Mouse (Mus musculus): ENCODE measurements around the gene Gm21865. TPM values are rescaled to one million over a fixed set of nuclear protein-coding genes. Genes with fewer than 3 reads are reported as not detected.
"Not testable (repeated sequence)": the region's sequence is repeated elsewhere in the genome, so short reads cannot be mapped to it uniquely, and the experiment has no call there.

Gm21865 gene
- not detected in 2 replicates for polyA plus RNA-seq (2012; rRNA removed)

- DNase-seq; H3K4me1 ChIP-seq (ENCODE audit: control insufficient read depth, insufficient read depth, low read length); H3K4me3 ChIP-seq (replicated peaks; ENCODE audit: extremely low read depth, low read depth, low read length): not testable (repeated sequence)
- WGBS = no CpG with 5 or more reads among the region's 7 CpGs
These were observed at the start of gene Gm21865 for GRCm38 (mm10) chrY:40316803-40317202. Gene Gm21865 (minus strand): TSS chrY:40316903.

Other genes with a start within 250 kb of the Gm21865 start
- not detected in 2 replicates for gene Gm21882, start 64.6 kb upstream of the Gm21865 start, polyA plus RNA-seq (2012; rRNA removed)